Mouse (Mus musculus) myocyte (in vitro differentiated cells): ENCODE measurements around the gene Twf2. TPM values are rescaled to one million over a fixed set of nuclear protein-coding genes. Genes with fewer than 3 reads are reported as not detected.

Source experiments
- H3K27me3 ChIP-seq: one replicate; pipeline ENCODE4 v1.6.1; 2011; ENCODE audit not compliant: control insufficient read depth, insufficient read depth, insufficient read length
- H3K36me3 ChIP-seq: one replicate; pipeline ENCODE4 v1.6.1; 2011; ENCODE audit not compliant: control insufficient read depth, insufficient read depth
- H3K4me2 ChIP-seq: one replicate; pipeline ENCODE4 v1.6.1; 2011; ENCODE audit warnings: low read depth, control low read depth
- H3K4me3 ChIP-seq: one replicate; pipeline ENCODE4 v1.5.1; 2011; ENCODE audit warnings: mild to moderate bottlenecking, control low read depth, moderate library complexity
- H3K79me2 ChIP-seq: one replicate; pipeline ENCODE4 v1.6.1; 2011; ENCODE audit not compliant: control insufficient read depth, insufficient read depth
- H3ac ChIP-seq: one replicate; pipeline ENCODE4 v1.6.1; 2011; ENCODE audit not compliant: control insufficient read depth, insufficient read length
- CEBPB ChIP-seq: IDR thresholded peaks from 2 replicates; pipeline ENCODE4 v1.6.1; 2011; ENCODE audit warnings: mild to moderate bottlenecking, moderate library complexity; ENCODE audit not compliant: poor library complexity, insufficient read depth, severe bottlenecking
- E2F4 ChIP-seq: IDR thresholded peaks from one replicate; pipeline ENCODE4 v1.6.1; 2011; ENCODE audit warnings: mild to moderate bottlenecking, control low read depth, moderate library complexity; ENCODE audit not compliant: insufficient read depth
- MAX ChIP-seq: IDR thresholded peaks from one replicate; pipeline ENCODE4 v1.6.1; 2011; ENCODE audit warnings: low read depth, mild to moderate bottlenecking, control low read depth
- MYOD1 ChIP-seq, 3 experiments: IDR thresholded peaks; one replicate each; pipeline ENCODE4 v1.6.1; 2011; ENCODE audit warnings: control low read depth in 2 of 3, low read depth in 2 of 3, mild to moderate bottlenecking in 2 of 3, moderate library complexity in 1 of 3; ENCODE audit not compliant: insufficient read length in 2 of 3, control insufficient read depth in 1 of 3
- MYOG ChIP-seq, 3 experiments: IDR thresholded peaks; one replicate each; pipeline ENCODE4 v1.6.1; 2011; ENCODE audit warnings: control low read depth in 2 of 3, low read depth in 2 of 3, mild to moderate bottlenecking in 2 of 3; ENCODE audit not compliant: insufficient read length in 2 of 3, control insufficient read depth in 1 of 3, insufficient read depth in 1 of 3
- POLR2A ChIP-seq: IDR thresholded peaks from one replicate; pipeline ENCODE4 v1.6.1; 2011; ENCODE audit warnings: low read depth, mild to moderate bottlenecking, control low read depth, moderate library complexity; ENCODE audit not compliant: insufficient read length
- POLR2AphosphoS2 ChIP-seq: IDR thresholded peaks from one replicate; pipeline ENCODE4 v1.6.1; 2011; ENCODE audit warnings: low read depth, control low read depth; ENCODE audit not compliant: insufficient read length
- REST ChIP-seq: IDR thresholded peaks from one replicate; pipeline ENCODE4 v1.6.1; 2011; ENCODE audit warnings: mild to moderate bottlenecking, control low read depth, moderate library complexity; ENCODE audit not compliant: insufficient read depth, insufficient read length
- SRF ChIP-seq: IDR thresholded peaks from one replicate; pipeline ENCODE4 v1.6.1; 2011; ENCODE audit warnings: low read depth; ENCODE audit not compliant: control insufficient read depth, insufficient read length
- TCF12 ChIP-seq: IDR thresholded peaks from one replicate; pipeline ENCODE4 v1.6.1; 2011; ENCODE audit warnings: mild to moderate bottlenecking, control low read depth; ENCODE audit not compliant: poor library complexity, insufficient read depth, severe bottlenecking
- TCF3 ChIP-seq: IDR thresholded peaks from one replicate; pipeline ENCODE4 v1.6.1; 2011; ENCODE audit warnings: low read depth, control low read depth; ENCODE audit not compliant: insufficient read length
- USF1 ChIP-seq: IDR thresholded peaks from one replicate; pipeline ENCODE4 v1.6.1; 2011; ENCODE audit warnings: low read depth, mild to moderate bottlenecking, control low read depth, moderate library complexity
- polyA plus RNA-seq: library from polyadenylated mRNA; unstranded; fragments of >200 nt; fragmentation: generic; extraction: Trizol; gene quantifications from one replicate; pipeline ENCODE4 v1.2.1, GENCODE M21; 2012; ENCODE audit warnings: missing spikeins

Gene Twf2
- polyA plus RNA-seq, 1 experiment: 103 TPM

DNA sequence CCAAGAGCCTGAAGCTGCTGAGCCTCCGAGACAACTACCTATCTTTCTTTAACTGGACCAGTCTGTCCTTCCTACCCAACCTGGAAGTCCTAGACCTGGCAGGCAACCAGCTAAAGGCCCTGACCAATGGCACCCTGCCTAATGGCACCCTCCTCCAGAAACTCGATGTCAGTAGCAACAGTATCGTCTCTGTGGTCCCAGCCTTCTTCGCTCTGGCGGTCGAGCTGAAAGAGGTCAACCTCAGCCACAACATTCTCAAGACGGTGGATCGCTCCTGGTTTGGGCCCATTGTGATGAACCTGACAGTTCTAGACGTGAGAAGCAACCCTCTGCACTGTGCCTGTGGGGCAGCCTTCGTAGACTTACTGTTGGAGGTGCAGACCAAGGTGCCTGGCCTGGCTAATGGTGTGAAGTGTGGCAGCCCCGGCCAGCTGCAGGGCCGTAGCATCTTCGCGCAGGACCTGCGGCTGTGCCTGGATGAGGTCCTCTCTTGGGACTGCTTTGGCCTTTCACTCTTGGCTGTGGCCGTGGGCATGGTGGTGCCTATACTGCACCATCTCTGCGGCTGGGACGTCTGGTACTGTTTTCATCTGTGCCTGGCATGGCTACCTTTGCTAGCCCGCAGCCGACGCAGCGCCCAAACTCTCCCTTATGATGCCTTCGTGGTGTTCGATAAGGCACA is 22.7 kb downstream of the Twf2 start:
- Histone ChIP-seq H3K4me2 (no peak overlapping the region), H3K27me3 (peaks cover 25% of the 10 kb centered on the region), H3ac (no peak overlapping the region), H3K79me2 (no peaks in the 10 kb centered on the region), H3K4me3 (no peak overlapping the region), H3K36me3 (no peaks in the 10 kb centered on the region)
- TF ChIP-seq REST (no peak), SRF (no peak), MYOD1 (IDR thresholded peaks at IDR 0.05; ENCODE audit: control insufficient read depth in 1 of 3, insufficient read length in 2 of 3, low read depth in 2 of 3) (no peak), POLR2AphosphoS2 (no peak), CEBPB (no peak), MYOG (IDR thresholded peaks at IDR 0.05; ENCODE audit: control insufficient read depth in 1 of 3, insufficient read depth in 1 of 3, insufficient read length in 2 of 3, low read depth in 2 of 3) (no peak), E2F4 (no peak), TCF3 (no peak), MAX (no peak), POLR2A (no peak)

DNA sequence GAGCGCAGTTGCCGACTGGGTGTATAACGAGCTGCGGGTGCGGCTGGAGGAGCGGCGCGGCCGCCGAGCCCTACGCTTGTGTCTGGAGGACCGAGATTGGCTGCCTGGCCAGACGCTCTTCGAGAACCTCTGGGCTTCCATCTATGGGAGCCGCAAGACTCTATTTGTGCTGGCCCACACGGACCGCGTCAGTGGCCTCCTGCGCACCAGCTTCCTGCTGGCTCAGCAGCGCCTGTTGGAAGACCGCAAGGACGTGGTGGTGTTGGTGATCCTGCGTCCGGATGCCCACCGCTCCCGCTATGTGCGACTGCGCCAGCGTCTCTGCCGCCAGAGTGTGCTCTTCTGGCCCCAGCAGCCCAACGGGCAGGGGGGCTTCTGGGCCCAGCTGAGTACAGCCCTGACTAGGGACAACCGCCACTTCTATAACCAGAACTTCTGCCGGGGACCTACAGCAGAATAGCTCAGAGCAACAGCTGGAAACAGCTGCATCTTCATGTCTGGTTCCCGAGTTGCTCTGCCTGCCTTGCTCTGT is 23.3 kb downstream of the Twf2 start:
- H3K4me3 ChIP-seq: no peak overlapping the region
- TF ChIP-seq TCF12 (no peak), CEBPB (no peak), POLR2AphosphoS2 (no peak), REST (no peak), POLR2A (no peak), USF1 (no peak), E2F4 (no peak), MYOD1 (IDR thresholded peaks at IDR 0.05; ENCODE audit: control insufficient read depth in 1 of 3, insufficient read length in 2 of 3, low read depth in 2 of 3) (no peak), SRF (no peak), MAX (no peak), TCF3 (no peak), MYOG (IDR thresholded peaks at IDR 0.05; ENCODE audit: control insufficient read depth in 1 of 3, insufficient read depth in 1 of 3, insufficient read length in 2 of 3, low read depth in 2 of 3) (no peak)
- H3K27me3 ChIP-seq: peaks cover 25% of the 10 kb centered on the region
- H3K36me3 ChIP-seq: no peaks in the 10 kb centered on the region
- H3K79me2 ChIP-seq: no peaks in the 10 kb centered on the region
- no peak overlapping the region for H3K4me2 ChIP-seq
- no peak overlapping the region for H3ac ChIP-seq

DNA sequence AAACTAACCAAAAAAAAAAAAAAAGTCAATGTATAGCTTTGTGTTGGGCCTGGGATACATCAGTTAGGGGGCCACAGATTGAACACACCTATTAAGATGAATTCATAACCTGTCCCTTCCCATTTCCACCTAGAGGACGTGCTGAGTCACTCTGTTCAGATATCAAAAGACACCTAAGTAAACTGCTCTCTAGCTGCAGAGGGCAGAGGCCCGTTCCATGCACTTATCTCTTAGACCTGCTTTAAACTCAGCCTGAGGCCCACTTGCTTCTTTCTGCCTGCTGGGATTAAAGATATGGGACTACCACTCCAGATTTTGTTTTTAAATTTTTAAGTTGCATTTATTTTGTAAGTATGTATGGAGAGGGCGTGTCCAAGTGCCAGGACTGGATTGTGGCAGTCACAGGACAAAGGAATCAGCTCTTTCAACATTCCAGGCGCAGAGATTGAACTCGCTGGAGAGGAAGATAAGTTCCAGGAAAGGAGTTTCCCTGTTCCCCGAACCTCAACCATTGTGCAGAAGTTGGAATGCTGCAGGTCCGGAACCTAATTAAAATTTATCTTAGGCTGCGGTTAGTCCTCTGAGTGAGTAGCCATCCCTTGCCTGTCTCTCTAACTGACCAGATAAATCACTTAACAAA is 25.0 kb downstream of the Twf2 start:
- Histone ChIP-seq H3K36me3 (no peaks in the 10 kb centered on the region), H3K27me3 (peaks cover 25% of the 10 kb centered on the region), H3ac (no peak overlapping the region), H3K79me2 (no peaks in the 10 kb centered on the region), H3K4me3 (no peak overlapping the region), H3K4me2 (no peak overlapping the region)
- TF ChIP-seq E2F4: no peak
- TF ChIP-seq TCF3: no peak
- no peak for TF ChIP-seq POLR2A
- TF ChIP-seq POLR2AphosphoS2: no peak
- TF ChIP-seq CEBPB: no peak
- no peak for TF ChIP-seq MYOD1 (IDR thresholded peaks at IDR 0.05; ENCODE audit: control insufficient read depth in 1 of 3, insufficient read length in 2 of 3, low read depth in 2 of 3)
- no peak for TF ChIP-seq SRF
- no peak for TF ChIP-seq MYOG (IDR thresholded peaks at IDR 0.05; ENCODE audit: control insufficient read depth in 1 of 3, insufficient read depth in 1 of 3, insufficient read length in 2 of 3, low read depth in 2 of 3)
- no peak for TF ChIP-seq USF1

DNA sequence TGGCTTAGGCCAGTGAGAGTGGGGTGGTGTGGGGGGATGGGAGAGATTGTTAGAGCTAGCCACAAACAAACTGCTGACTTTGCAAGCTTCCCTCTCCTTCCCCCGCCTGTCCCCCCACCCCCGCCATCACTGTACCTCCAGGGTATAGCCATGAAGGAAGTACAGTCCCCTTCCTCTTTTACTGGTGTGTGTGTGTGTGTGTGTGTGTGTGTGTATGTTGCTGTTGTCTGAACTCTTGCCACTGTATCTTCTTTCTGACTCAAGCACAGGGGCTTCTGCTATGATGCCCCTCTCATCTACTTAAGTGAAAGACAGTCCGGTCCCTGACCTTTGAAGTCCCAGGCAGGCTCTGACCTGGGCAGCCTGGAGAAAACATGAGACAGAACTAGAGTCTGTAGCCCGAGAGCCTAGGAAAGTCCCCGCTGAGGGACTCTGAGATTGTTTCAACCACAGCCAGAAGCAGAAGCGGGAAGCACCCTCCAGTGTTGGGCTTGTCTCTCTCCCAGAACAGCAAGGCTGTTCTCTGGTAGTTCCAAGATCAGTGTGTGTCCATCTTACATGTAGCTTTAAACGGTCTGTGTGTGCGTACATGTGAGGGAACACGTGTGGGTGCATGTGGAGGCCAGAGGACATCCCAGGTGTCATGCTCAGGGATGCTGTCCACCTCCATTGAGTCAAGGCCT is 27.3 kb downstream of the Twf2 start:
- Histone ChIP-seq H3K79me2 (no peaks in the 10 kb centered on the region), H3K36me3 (peaks cover 6% of the 10 kb centered on the region), H3ac (no peak overlapping the region), H3K4me3 (no peak overlapping the region), H3K27me3 (peaks cover 12% of the 10 kb centered on the region), H3K4me2 (no peak overlapping the region)
- no peak for TF ChIP-seq POLR2A
- no peak for TF ChIP-seq USF1
- TF ChIP-seq MYOG (IDR thresholded peaks at IDR 0.05; ENCODE audit: control insufficient read depth in 1 of 3, insufficient read depth in 1 of 3, insufficient read length in 2 of 3, low read depth in 2 of 3): no peak
- TF ChIP-seq SRF: no peak
- no peak for TF ChIP-seq CEBPB
- TF ChIP-seq MAX: no peak
- no peak for TF ChIP-seq MYOD1 (IDR thresholded peaks at IDR 0.05; ENCODE audit: control insufficient read depth in 1 of 3, insufficient read length in 2 of 3, low read depth in 2 of 3)
- TF ChIP-seq REST: no peak
- no peak for TF ChIP-seq TCF3
- no peak for TF ChIP-seq TCF12
- no peak for TF ChIP-seq E2F4
- TF ChIP-seq POLR2AphosphoS2: no peak
